Mouse (Mus musculus) T-helper 1 cell (primary cell): Measurements from ENCODE around the gene Crygd.

ENCODE experiments used
- in situ Hi-C: fragments of 300-600 bp; cut with MboI, MseI; formaldehyde crosslinking; loops from one replicate; pipeline ENCODE4 v1.15.1; 2025; ENCODE audit warnings: high pct_unique_total_duplicates

Crygd gene

DNA sequence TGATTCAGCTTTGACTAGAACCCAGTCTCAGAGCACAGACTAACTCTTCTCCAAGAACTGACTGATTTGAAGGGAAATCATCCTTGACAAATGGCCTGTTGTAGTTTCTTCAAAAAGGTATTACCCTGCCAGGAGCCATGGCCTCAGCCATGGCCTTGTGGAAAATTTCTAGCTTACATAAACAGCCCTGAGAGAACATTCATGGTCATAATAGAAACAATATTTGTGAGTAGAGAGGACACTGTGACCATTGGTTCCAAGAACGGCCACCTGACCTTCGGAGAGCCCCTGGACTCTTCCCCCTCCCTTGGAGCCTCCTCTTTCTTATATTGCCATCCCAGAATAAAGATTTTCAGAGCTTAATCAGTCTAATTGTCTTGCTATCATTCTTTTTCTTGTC lies 19.8 kb downstream of the Crygd start:
- in situ Hi-C loops, result no loop called here

DNA sequence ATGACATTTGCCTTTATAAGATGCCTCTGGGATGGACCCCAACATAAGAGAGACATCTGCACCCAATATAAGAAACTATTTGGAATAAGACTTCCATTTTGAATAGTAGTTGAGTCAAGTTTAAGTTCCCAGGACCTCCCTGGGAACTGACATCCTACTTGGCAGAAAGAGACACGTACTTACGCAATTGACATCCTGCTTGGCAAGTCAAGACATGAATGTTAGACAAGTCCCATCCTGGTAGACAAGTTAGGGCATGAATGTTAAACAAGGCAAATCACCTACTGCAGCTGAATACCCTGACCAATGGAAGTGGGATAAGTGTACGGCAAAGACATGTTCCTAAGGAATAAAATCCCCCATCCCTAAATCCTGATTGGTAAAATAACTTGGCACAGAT lies 21.4 kb downstream of the Crygd start:
- in situ Hi-C loops, result no loop called here

GRCm38 (mm10) chr1:65040806-65041205 lies 22.4 kb downstream of the Crygd start:
- in situ Hi-C loops, result no loop called here

DNA sequence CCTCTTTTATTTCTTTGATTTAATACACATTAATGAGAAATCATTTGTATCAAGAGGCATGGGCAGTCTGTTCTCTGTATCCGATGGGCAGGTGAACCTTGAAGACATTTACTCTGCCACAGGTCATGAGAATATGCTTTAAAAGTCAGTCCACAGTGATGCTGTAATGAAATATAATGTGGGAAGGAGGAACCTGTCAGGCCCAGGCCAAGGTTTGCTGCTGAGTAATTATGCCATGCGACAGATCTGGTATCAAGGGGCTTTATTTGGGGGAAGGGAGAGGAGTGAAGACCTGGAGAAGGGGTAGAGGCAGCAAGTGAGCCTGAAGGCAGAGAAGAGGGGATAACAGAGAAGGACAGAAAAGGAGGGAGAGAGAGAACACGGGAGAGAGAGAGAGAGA lies 23.6 kb downstream of the Crygd start:
- in situ Hi-C loops, result no loop called here

- in situ Hi-C loops, result no loop called here
Measured at GRCm38 (mm10) chr1:65037542-65037941, 25.7 kb downstream of the Crygd start.

GRCm38 (mm10) chr1:65035513-65035912 lies 27.7 kb downstream of the Crygd start:
- in situ Hi-C loops, result no loop called here

- in situ Hi-C loops, result no loop called here
Measured at GRCm38 (mm10) chr1:65032641-65033040, 30.6 kb downstream of the Crygd start, which contains the start of gene Akr1cl. Akr1cl (minus strand) TSS chr1:65032759.

GRCm38 (mm10) chr1:65028206-65028605 lies 35.0 kb downstream of the Crygd start:
- in situ Hi-C loops, result no loop called here

GRCm38 (mm10) chr1:65012726-65013125 lies 50.5 kb downstream of the Crygd start:
- in situ Hi-C loops, result loop anchor here (25.0 kb wide), 1 partner anchor 1350 kb away; no protein-coding TSS in a partner anchor
